Mouse (Mus musculus) ES-E14 (cell line): ENCODE results near the gene Dclk3.

Experiments used
- CHD2 ChIP-seq: IDR thresholded peaks from 2 replicates; pipeline ENCODE4 v1.6.1; 2014; ENCODE audit warnings: mild to moderate bottlenecking, low read depth, low read length, inconsistent platforms
- HCFC1 ChIP-seq: IDR thresholded peaks from 2 replicates; pipeline ENCODE4 v1.6.1; 2012; ENCODE audit warnings: low read length, inconsistent platforms, borderline replicate concordance; ENCODE audit not compliant: insufficient read depth
- MAFK ChIP-seq: IDR thresholded peaks from 2 replicates; pipeline ENCODE4 v1.6.1; 2014; ENCODE audit warnings: mild to moderate bottlenecking, low read depth, low read length, inconsistent platforms; ENCODE audit not compliant: insufficient read depth
- ZNF384 ChIP-seq: IDR thresholded peaks from 2 replicates; pipeline ENCODE4 v1.6.1; 2012; ENCODE audit warnings: low read depth, low read length, inconsistent platforms

DNA sequence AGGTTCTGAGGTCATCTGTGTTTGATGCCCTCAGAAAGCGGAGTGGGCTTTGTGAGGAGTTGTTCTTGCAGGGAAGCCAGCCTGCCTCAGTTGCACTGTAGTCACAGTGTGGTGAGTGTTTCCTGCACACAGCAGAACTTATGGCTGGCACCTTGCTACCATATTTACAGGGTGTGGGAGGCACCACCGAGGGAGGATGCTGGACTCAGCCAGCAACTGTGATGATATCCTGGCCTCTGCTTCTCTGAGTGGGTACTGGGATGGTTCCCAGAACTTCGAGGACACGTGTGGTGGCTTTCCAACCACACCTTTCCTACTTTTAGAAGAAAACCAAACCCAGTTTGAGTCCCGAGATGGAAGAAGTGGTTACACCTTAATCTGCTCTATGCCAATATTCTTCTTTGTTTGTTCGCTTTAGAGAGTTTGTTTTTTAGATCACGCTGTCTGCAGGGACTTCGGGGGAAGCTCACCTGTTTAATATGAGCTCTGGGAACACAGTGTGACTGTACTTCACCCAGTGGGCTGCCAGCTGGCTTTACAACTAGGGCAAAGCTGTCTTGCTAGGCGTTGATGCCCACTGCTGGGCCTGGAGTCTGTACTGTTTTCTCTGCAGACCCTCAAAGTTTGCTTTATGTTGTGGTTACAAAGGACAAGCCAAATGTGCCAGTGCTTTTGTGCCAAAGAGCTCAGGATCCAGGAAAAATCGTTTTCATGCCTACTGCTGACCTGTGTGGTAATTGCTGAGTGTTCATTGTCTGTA lies 18.5 kb downstream of the Dclk3 start:
- no peak for TF ChIP-seq MAFK
- no peak for TF ChIP-seq CHD2
- no peak for TF ChIP-seq HCFC1
- no peak for TF ChIP-seq ZNF384
